Comparison of ENCODE assay signal across 17 mouse cellular contexts in genomic region chr5:108570991-108571390, GRCm38 (mm10). TPM values are rescaled to one million over a fixed set of nuclear protein-coding genes. Genes with fewer than 3 reads are reported as not detected.
DNase-seq lines count a peak whose midpoint lies in the region.
"Had no signal": no experiment of that assay in that cellular context is flagged by ENCODE, and none has a peak within 500 bp of the region (broad histone marks: within the 10 kb centered on the region; RNA-seq: fewer than 3 reads in every experiment).

No protein-coding gene starts in this region.

- DNase-seq in ovary, adult 18-20 months (ENCODE audit: low spot score): peak; percentile 52
- DNase-seq in ovary, postnatal 10 days (ENCODE audit: low spot score): no peak
- peak; percentile 75 to 85 for DNase-seq in adrenal gland, adult (ENCODE audit: inconsistent age in 2 of 2, low spot score in 1 of 2)
- DNase-seq in adrenal gland, postnatal 10 days: peak; percentile 59
- peak; percentile 80 to 84 for DNase-seq in adrenal gland, postnatal 36 days
- DNase-seq in neural tube, embryonic 10.5 days (ENCODE audit: extremely low spot score, low spot score): no peak
- DNase-seq in liver: no peak
- DNase-seq in left cerebral cortex, postnatal 36 days (ENCODE audit: low spot score in 2 of 2): no peak
- DNase-seq: cerebellum, adult 18-20 months; cerebellum, adult 9-10 months; cerebellum, postnatal 14 days; forebrain, postnatal 0 days; gastrocnemius, adult 2 months; gastrocnemius, postnatal 14 days; heart, adult 18-20 months; heart, postnatal 14 days; heart, postnatal 4 days had no signal

- intact Hi-C loops in left cerebral cortex, postnatal 36 days (cut with DNase I): no loop called here

RNA-seq across cellular contexts. Expression of gene Cplx1, which starts 21.2 kb away (rescaled TPM):
- total RNA-seq in adrenal gland, postnatal 10 days (2021): 10 to 100 TPM in 1 of 2 experiments, 1 to 10 TPM in 1; 7.1 to 13.8 TPM
- total RNA-seq in adrenal gland, postnatal 36 days (2021): 1 to 10 TPM; 1.9 to 2.1 TPM
- total RNA-seq in left cerebral cortex, postnatal 36 days (2021): 100 to 1,000 TPM; 644 to 792 TPM
- total RNA-seq: gastrocnemius, adult 2 months had no signal

RNA-seq across cellular contexts. Expression of gene Gak, which starts 58.6 kb away (rescaled TPM):
- total RNA-seq in adrenal gland, postnatal 10 days (2021): 10 to 100 TPM; 65.8 to 74.6 TPM
- total RNA-seq in adrenal gland, postnatal 36 days (2021): 10 to 100 TPM; 81.2 to 82.4 TPM
- total RNA-seq in left cerebral cortex, postnatal 36 days (2021): 10 to 100 TPM; 98.1 to 98.8 TPM

RNA-seq across cellular contexts. Expression of gene Tmem175, which starts 58.6 kb away (rescaled TPM):
- 10 to 100 TPM; 20.3 to 22.8 TPM for total RNA-seq in adrenal gland, postnatal 10 days (2021)
- 10 to 100 TPM; 21.2 to 31.3 TPM for total RNA-seq in adrenal gland, postnatal 36 days (2021)
- total RNA-seq in left cerebral cortex, postnatal 36 days (2021): 10 to 100 TPM; 40.7 to 41.4 TPM

Comparison
In these comparisons a context has a peak if more than half of its experiments do, and no peak if none do; other contexts are left out.
1. DNase-seq: peak in ovary, adult 18-20 months (single experiment), adrenal gland, adult (2 of 2), adrenal gland, postnatal 10 days (single experiment) and adrenal gland, postnatal 36 days (2 of 2); none in ovary, postnatal 10 days (single experiment), neural tube, embryonic 10.5 days (single experiment), liver (single experiment) and left cerebral cortex, postnatal 36 days (0 of 2).
2. RNA of gene Cplx1, which starts 21.2 kb away (total RNA-seq): 644 to 792 TPM in left cerebral cortex, postnatal 36 days; 7.1 to 13.8 TPM in adrenal gland, postnatal 10 days and 1.9 to 2.1 TPM in adrenal gland, postnatal 36 days; every median in the first group is over 10 times any median in the second.